Mouse (Mus musculus): ENCODE results near the gene Slc25a33. TPM values are rescaled to one million over a fixed set of nuclear protein-coding genes. Genes with fewer than 3 reads are reported as not detected.

Gene Slc25a33
- polyA plus RNA-seq, 1 experiment from 2014 or later = 12.1 TPM

DNA sequence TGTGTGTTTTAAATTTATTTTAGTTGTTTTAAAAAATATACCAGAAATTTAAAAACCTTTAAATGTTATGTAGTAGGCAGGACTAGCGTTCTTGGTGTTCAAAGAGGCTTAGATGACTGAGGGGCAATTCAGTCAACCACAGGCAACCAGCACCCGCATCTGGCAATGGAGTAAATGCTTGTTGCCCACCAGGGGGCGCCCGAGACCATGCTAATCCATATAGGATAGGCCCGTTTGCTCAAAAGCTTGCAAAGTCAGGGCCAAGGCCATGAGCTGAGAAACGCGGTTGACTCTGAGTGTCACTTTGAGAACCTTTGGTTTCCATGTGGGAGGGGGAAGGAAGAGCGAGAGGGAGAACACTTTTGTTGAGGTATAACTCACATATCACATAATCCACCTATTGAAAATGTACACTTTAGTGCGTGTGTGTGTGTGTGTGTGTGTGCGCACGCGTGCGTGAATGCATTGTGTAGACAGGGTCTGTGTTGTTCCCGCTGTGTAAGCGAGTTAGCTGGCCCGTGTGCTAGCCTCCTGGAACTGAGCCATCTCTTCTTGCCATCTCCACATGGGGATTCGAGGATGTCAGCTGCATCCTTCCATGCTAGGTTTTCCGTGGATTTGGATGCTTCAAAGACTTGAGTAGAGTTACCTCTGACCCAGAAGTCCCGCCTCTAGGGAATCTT is 32.8 kb upstream of the Slc25a33 start:
- H3K27ac ChIP-seq = no peak overlapping the region
- peaks cover 63% of the 10 kb centered on the region for H3K27me3 ChIP-seq
- 48% methylated on average over 19 of the region's 19 CpGs for WGBS
- ATAC-seq (ENCODE audit: low FRiP score) = peak; percentile 76; the same call in 1 of the 2 replicates
- no peak overlapping the region for H3K4me3 ChIP-seq (replicated peaks)
- H3K4me1 ChIP-seq = peaks cover 7% of the 10 kb centered on the region; the same call in 1 of the 2 replicates
- no peak overlapping the region for H3K9ac ChIP-seq
- no peaks in the 10 kb centered on the region for H3K9me3 ChIP-seq
- no peak overlapping the region for H3K4me2 ChIP-seq
- no peaks in the 10 kb centered on the region for H3K36me3 ChIP-seq (replicated peaks)

- no peak overlapping the region for H3K9ac ChIP-seq
- H3K27ac ChIP-seq = no peak overlapping the region
- no peaks in the 10 kb centered on the region for H3K36me3 ChIP-seq (replicated peaks)
- peaks cover 33% of the 10 kb centered on the region; the same call in 1 of the 2 replicates for H3K27me3 ChIP-seq
- ATAC-seq (ENCODE audit: low FRiP score) = no peak
- H3K4me3 ChIP-seq (replicated peaks) = no peak overlapping the region
- H3K4me2 ChIP-seq = no peak overlapping the region
- WGBS = 19% methylated on average over 9 of the region's 9 CpGs
- H3K4me1 ChIP-seq = peaks cover 11% of the 10 kb centered on the region; the same call in 1 of the 2 replicates
- no peaks in the 10 kb centered on the region for H3K9me3 ChIP-seq
These were observed 28.2 kb upstream of the Slc25a33 start for GRCm38 (mm10) chr4:149802269-149802668.

- no peaks in the 10 kb centered on the region for H3K36me3 ChIP-seq (replicated peaks)
- H3K27ac ChIP-seq = no peak overlapping the region
- no peak overlapping the region for H3K4me3 ChIP-seq (replicated peaks)
These were observed 26.5 kb upstream of the Slc25a33 start for GRCm38 (mm10) chr4:149800576-149800975.

GRCm38 (mm10) chr4:149800172-149800464 is 26.0 kb upstream of the Slc25a33 start:
- Histone ChIP-seq H3K9me3 (no peaks in the 10 kb centered on the region), H3K4me2 (no peak overlapping the region), H3K4me1 (peaks cover 11% of the 10 kb centered on the region; the same call in 1 of the 2 replicates), H3K36me3 (replicated peaks) (no peaks in the 10 kb centered on the region), H3K27ac (no peak overlapping the region), H3K4me3 (replicated peaks) (no peak overlapping the region), H3K9ac (no peak overlapping the region), H3K27me3 (peaks cover 33% of the 10 kb centered on the region; the same call in 1 of the 2 replicates)
- no peak for ATAC-seq (ENCODE audit: low FRiP score)
- 89% methylated on average over 6 of the region's 6 CpGs for WGBS

More at GRCm38 (mm10) chr4:149800576-149800975, 26.5 kb upstream of the Slc25a33 start:
- H3K4me1 ChIP-seq = peaks cover 11% of the 10 kb centered on the region; the same call in 1 of the 2 replicates
- no peak overlapping the region for H3K4me2 ChIP-seq
- no peaks in the 10 kb centered on the region for H3K9me3 ChIP-seq
- 82% methylated on average over 2 of the region's 2 CpGs for WGBS
- H3K9ac ChIP-seq = no peak overlapping the region
- peaks cover 33% of the 10 kb centered on the region; the same call in 1 of the 2 replicates for H3K27me3 ChIP-seq
- no peak for ATAC-seq (ENCODE audit: low FRiP score)

DNA sequence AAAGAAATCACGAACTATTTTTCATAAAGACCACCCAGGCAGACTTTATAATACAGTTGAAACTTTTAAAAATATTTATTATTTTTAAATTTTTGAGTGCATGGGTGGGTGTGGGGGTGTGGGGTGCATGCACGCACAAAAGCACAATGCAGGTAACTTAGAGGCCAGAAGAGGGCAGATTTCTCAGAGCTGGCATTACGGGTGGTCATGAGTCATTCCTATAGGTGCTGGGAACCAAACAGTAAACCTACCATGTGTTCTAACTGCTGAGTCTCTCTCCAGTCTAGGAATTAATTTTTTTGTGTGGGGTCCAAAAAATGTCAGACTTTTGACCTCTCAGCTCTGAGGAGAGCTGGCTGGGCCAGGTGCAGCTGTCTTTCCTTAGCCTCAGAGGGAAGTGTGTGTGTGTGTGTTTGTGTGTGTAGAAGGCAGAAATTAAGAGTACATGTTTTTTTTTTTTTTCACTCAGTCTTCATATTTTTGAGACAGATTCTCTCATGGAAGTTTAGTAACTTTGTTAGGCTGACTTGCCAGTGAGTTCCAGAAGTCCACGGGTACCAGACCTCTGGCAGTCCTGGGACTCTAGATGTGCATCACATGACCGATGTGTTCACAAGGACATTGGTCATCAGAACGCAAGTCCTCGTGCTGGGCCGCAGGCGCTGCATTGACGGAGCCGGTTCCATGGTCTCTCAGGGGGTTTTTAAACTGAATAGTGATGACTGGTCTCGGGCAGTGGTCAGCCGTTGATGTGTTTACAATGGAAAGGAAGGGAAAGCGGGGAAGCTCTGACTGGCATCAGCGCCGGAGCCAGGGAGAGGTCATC is 25.5 kb upstream of the Slc25a33 start:
- no peak for ATAC-seq (ENCODE audit: low FRiP score)
- Histone ChIP-seq H3K36me3 (replicated peaks) (no peaks in the 10 kb centered on the region), H3K9me3 (no peaks in the 10 kb centered on the region), H3K4me3 (replicated peaks) (no peak overlapping the region), H3K4me1 (peaks cover 11% of the 10 kb centered on the region; the same call in 1 of the 2 replicates), H3K27me3 (peaks cover 32% of the 10 kb centered on the region; the same call in 1 of the 2 replicates), H3K27ac (no peak overlapping the region), H3K9ac (no peak overlapping the region), H3K4me2 (no peak overlapping the region)
- WGBS = 90% methylated on average over 16 of the region's 16 CpGs

DNA sequence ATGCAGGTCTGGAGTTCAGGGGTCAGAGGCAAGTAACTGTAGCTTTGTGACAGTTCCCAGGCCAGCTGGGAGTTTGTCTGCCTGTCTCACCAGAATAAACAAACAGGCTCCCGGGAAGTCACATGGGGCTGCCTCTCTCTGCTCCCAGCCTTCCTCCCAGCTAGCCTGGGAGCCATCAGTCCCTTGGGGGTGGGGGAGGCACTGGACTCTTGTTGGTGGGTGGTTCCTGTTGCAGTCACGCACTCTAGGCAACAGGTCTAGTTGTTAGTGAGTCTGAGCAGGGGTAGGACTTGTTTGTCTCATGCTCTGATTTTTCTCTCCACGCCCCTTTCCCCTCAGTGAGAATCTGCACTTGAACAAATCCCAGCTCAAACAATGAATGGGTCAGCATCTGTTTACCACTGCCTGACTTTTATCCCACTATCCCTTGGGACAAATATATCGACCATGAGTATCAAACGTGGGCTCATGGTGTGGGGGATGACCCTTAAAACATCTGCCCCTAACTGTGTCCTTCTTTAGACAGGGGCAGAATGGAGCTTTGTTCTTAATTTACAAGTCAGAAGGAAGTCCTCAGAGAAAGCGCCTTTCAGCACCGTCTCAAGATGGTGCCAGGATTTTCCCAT is 24.7 kb upstream of the Slc25a33 start:
- H3K4me1 ChIP-seq = peaks cover 11% of the 10 kb centered on the region; the same call in 1 of the 2 replicates
- WGBS = 41% methylated on average over 7 of the region's 7 CpGs
- H3K9ac ChIP-seq = no peak overlapping the region
- no peak overlapping the region for H3K27ac ChIP-seq
- H3K9me3 ChIP-seq = no peaks in the 10 kb centered on the region
- H3K4me2 ChIP-seq = no peak overlapping the region
- H3K36me3 ChIP-seq (replicated peaks) = no peaks in the 10 kb centered on the region
- peaks cover 24% of the 10 kb centered on the region; the same call in 1 of the 2 replicates for H3K27me3 ChIP-seq
- H3K4me3 ChIP-seq (replicated peaks) = no peak overlapping the region
- ATAC-seq (ENCODE audit: low FRiP score) = no peak

DNA sequence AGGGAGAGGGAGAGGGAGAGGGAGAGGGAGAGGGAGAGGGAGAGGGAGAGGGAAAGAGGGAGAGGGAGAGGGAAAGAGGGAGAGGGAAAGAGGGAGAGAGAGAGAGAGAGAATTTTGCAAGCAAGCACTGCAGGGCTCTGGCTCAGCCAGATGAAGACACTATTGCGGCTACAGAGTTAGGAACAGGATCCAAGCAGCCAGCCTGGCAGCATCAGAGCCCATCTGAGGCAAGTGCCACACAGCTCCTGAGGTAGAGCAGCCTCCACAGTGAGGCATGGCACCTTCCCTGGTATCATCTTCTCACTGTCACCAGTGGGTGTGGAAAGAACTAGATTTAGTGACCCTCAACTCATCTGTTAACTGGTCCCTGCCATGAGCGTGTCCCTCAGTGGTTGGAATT is 24.0 kb upstream of the Slc25a33 start:
- Histone ChIP-seq H3K4me3 (replicated peaks) (no peak overlapping the region), H3K9ac (no peak overlapping the region), H3K4me1 (peaks cover 11% of the 10 kb centered on the region; the same call in 1 of the 2 replicates), H3K36me3 (replicated peaks) (no peaks in the 10 kb centered on the region), H3K27ac (no peak overlapping the region), H3K4me2 (no peak overlapping the region), H3K27me3 (peaks cover 22% of the 10 kb centered on the region; the same call in 1 of the 2 replicates), H3K9me3 (no peaks in the 10 kb centered on the region)
- WGBS = 77% methylated on average over 2 of the region's 2 CpGs
- ATAC-seq (ENCODE audit: low FRiP score) = no peak

DNA sequence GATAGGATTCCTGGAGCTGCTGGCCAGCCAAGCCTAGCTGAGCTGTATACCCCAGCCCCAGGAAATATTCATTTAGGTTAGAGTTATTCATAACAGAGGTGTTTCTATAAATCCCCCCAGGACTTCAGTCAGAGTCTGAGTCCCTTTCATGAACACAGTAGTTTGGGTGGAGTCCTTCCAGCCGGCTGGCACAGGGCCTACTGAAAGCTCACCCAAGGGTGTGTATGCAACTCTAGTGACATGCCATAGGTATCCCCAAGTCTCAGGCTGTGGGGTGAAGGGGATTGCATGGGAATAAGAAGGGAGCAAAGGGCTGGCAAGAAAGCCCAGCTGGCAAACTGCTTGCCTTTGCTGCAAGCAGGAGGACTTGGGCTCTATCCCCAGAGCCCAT is 23.1 kb upstream of the Slc25a33 start:
- Histone ChIP-seq H3K4me3 (replicated peaks) (no peak overlapping the region), H3K4me2 (no peak overlapping the region), H3K9me3 (no peaks in the 10 kb centered on the region), H3K27ac (no peak overlapping the region), H3K36me3 (replicated peaks) (no peaks in the 10 kb centered on the region), H3K9ac (no peak overlapping the region), H3K27me3 (peaks cover 15% of the 10 kb centered on the region; the same call in 1 of the 2 replicates), H3K4me1 (peaks cover 10% of the 10 kb centered on the region; the same call in 1 of the 2 replicates)
- no peak for ATAC-seq (ENCODE audit: low FRiP score)
- 78% methylated on average over 1 of the region's 1 CpGs for WGBS

- H3K36me3 ChIP-seq (replicated peaks) = no peaks in the 10 kb centered on the region
- no peaks in the 10 kb centered on the region for H3K9me3 ChIP-seq
- no peak overlapping the region for H3K9ac ChIP-seq
- H3K27me3 ChIP-seq = peaks cover 14% of the 10 kb centered on the region; the same call in 1 of the 2 replicates
- H3K27ac ChIP-seq = no peak overlapping the region
- WGBS = 78% methylated on average over 14 of the region's 14 CpGs
- ATAC-seq (ENCODE audit: low FRiP score) = no peak
- no peak overlapping the region for H3K4me2 ChIP-seq
- peaks cover 7% of the 10 kb centered on the region; the same call in 1 of the 2 replicates for H3K4me1 ChIP-seq
- no peak overlapping the region for H3K4me3 ChIP-seq (replicated peaks)
These were observed 22.6 kb upstream of the Slc25a33 start for GRCm38 (mm10) chr4:149796567-149797219.

DNA sequence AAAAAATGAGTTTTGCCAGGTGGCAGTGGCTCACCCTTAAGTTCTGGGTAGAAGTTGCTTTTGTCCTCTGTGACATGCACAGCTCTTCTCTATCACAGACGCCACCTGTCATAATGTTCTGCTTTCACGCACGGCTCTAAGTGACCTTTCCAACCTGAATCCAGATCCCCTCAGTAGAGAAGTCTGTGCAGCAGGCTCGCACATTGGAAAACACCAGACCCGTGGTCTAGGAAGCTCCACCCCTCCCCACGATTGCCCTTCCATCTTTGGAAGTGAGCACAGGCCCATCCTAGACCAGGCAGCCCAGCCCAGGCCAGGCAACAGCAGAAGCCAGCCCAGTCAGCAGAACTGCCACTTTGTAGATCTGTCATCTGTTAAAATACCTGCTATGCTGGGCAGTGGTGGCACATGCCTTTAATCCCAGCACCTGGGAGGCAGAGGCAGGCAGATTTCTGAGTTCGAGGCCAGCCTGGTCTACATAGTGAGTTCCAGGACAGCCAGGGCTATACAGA is 20.9 kb upstream of the Slc25a33 start:
- Histone ChIP-seq H3K27me3 (peaks cover 10% of the 10 kb centered on the region; the same call in 1 of the 2 replicates), H3K9ac (no peak overlapping the region), H3K4me1 (peaks cover 9% of the 10 kb centered on the region; the same call in 1 of the 2 replicates), H3K36me3 (replicated peaks) (no peaks in the 10 kb centered on the region), H3K4me3 (replicated peaks) (no peak overlapping the region), H3K27ac (no peak overlapping the region), H3K4me2 (no peak overlapping the region), H3K9me3 (no peaks in the 10 kb centered on the region)
- ATAC-seq (ENCODE audit: low FRiP score) = no peak
- 87% methylated on average over 7 of the region's 7 CpGs for WGBS

DNA sequence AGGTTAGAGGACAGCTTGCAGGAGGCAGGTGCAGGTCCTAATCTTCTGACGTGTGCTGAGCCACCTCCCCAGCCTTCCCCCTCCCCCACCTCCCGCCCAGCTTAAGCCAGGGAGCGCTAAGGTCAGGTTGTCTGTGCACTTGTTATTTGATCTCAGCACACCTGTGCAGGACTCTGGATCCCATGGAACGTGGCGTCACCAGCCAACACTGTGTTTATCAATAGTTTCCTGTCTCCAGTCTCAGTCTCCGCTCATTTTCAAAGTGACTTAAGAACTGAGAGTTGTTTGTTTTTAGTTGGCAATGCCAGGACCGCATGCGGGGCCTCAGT is 19.9 kb upstream of the Slc25a33 start:
- ATAC-seq (ENCODE audit: low FRiP score) = no peak
- Histone ChIP-seq H3K9me3 (no peaks in the 10 kb centered on the region), H3K4me3 (replicated peaks) (no peak overlapping the region), H3K36me3 (replicated peaks) (no peaks in the 10 kb centered on the region), H3K4me1 (peaks cover 16% of the 10 kb centered on the region; the same call in 1 of the 2 replicates), H3K9ac (no peak overlapping the region), H3K27ac (no peak overlapping the region), H3K4me2 (no peak overlapping the region), H3K27me3 (peaks cover 10% of the 10 kb centered on the region; the same call in 1 of the 2 replicates)
- WGBS = 56% methylated on average over 8 of the region's 8 CpGs

All from forebrain, embryonic 12.5 days (tissue).